Mouse (Mus musculus): ENCODE results near the gene Clca2.

Gene Clca2

GRCm38 (mm10) chr3:145099291-145099690 lies at the start of gene Clca2:
TSS of gene Clca2 (minus strand) at chr3:145099443.
- no peak for DNase-seq

GRCm38 (mm10) chr3:145147952-145148351 lies 48.7 kb upstream of the Clca2 start:
- no peak for DNase-seq

GRCm38 (mm10) chr3:145147483-145147882 lies 48.2 kb upstream of the Clca2 start:
- DNase-seq: no peak

GRCm38 (mm10) chr3:145146871-145147270 lies 47.6 kb upstream of the Clca2 start:
- DNase-seq: no peak

GRCm38 (mm10) chr3:145143856-145144255 lies 44.6 kb upstream of the Clca2 start:
- DNase-seq: no peak

GRCm38 (mm10) chr3:145142925-145143324 lies 43.7 kb upstream of the Clca2 start:
- no peak for DNase-seq

- DNase-seq: no peak
Observed at GRCm38 (mm10) chr3:145140236-145140635, 41.0 kb upstream of the Clca2 start.

- peak; percentile 61 for DNase-seq
Observed at GRCm38 (mm10) chr3:145131210-145131868, 32.1 kb upstream of the Clca2 start.

GRCm38 (mm10) chr3:145129356-145129755 lies 30.1 kb upstream of the Clca2 start:
- no peak for DNase-seq

GRCm38 (mm10) chr3:145126618-145127017 lies 27.4 kb upstream of the Clca2 start:
- no peak for DNase-seq

GRCm38 (mm10) chr3:145119425-145119824 lies 20.2 kb upstream of the Clca2 start:
- no peak for DNase-seq

GRCm38 (mm10) chr3:145119002-145119358 lies 19.7 kb upstream of the Clca2 start:
- no peak for DNase-seq

GRCm38 (mm10) chr3:145118254-145119001 lies 19.2 kb upstream of the Clca2 start, which contains the start of gene Odf2l:
TSS of gene Odf2l (plus strand) at chr3:145118588.
- peak; percentile 98 for DNase-seq

- DNase-seq: no peak
Observed at GRCm38 (mm10) chr3:145117637-145118036, 18.4 kb upstream of the Clca2 start.

- no peak for DNase-seq
Observed at GRCm38 (mm10) chr3:145115169-145115568, 15.9 kb upstream of the Clca2 start.

GRCm38 (mm10) chr3:145105773-145106504 lies 6.7 kb upstream of the Clca2 start:
- DNase-seq: no peak

- DNase-seq: no peak
Observed at GRCm38 (mm10) chr3:145105076-145105772, 6.0 kb upstream of the Clca2 start.

GRCm38 (mm10) chr3:145103770-145104169 lies 4.5 kb upstream of the Clca2 start:
- no peak for DNase-seq

- DNase-seq: no peak
Observed at GRCm38 (mm10) chr3:145103321-145103720, 4.1 kb upstream of the Clca2 start.

- no peak for DNase-seq
Observed at GRCm38 (mm10) chr3:145101891-145102555, 2.8 kb upstream of the Clca2 start.

GRCm38 (mm10) chr3:145087857-145088598 lies 11.2 kb downstream of the Clca2 start:
- DNase-seq: no peak

GRCm38 (mm10) chr3:145086180-145086579 lies 13.1 kb downstream of the Clca2 start:
- DNase-seq: no peak

Measured in right cerebral cortex, postnatal 14 days (tissue).